24 mouse cellular contexts compared by ENCODE assay signal in genomic region chr1:113852481-113852880, GRCm38 (mm10).
"Had no signal": no experiment of that assay in that cellular context is flagged by ENCODE, and none has a peak within 500 bp of the region (broad histone marks: within the 10 kb centered on the region; RNA-seq: fewer than 3 reads in every experiment).

No protein-coding gene starts in this region.

- H3K36me3 ChIP-seq: heart, embryonic 13.5 days; heart, embryonic 15.5 days; hindbrain, embryonic 15.5 days; kidney, embryonic 15.5 days; limb, embryonic 13.5 days; limb, embryonic 15.5 days had no signal

- H3K27me3 ChIP-seq: heart, embryonic 13.5 days; heart, embryonic 15.5 days; hindbrain, embryonic 15.5 days; kidney, embryonic 15.5 days; limb, embryonic 13.5 days; limb, embryonic 15.5 days had no signal

- H3K9ac ChIP-seq: heart, embryonic 13.5 days; heart, embryonic 15.5 days; hindbrain, embryonic 15.5 days; kidney, embryonic 15.5 days; limb, embryonic 13.5 days; limb, embryonic 15.5 days had no signal

- H3K4me2 ChIP-seq: heart, embryonic 11.5 days; heart, embryonic 13.5 days; heart, embryonic 15.5 days; hindbrain, embryonic 15.5 days; kidney, embryonic 15.5 days; limb, embryonic 13.5 days; limb, embryonic 15.5 days had no signal

- ATAC-seq: hindbrain, postnatal 0 days; intestine, embryonic 16.5 days had no signal

- H3K9me3 ChIP-seq: heart, embryonic 13.5 days; heart, embryonic 15.5 days; hindbrain, embryonic 15.5 days; kidney, embryonic 15.5 days; limb, embryonic 13.5 days; limb, embryonic 15.5 days had no signal

- H3K4me3 ChIP-seq: heart, adult 2 months; heart, embryonic 13.5 days; heart, embryonic 15.5 days; hindbrain, embryonic 15.5 days; kidney, embryonic 15.5 days; limb, embryonic 13.5 days; limb, embryonic 15.5 days had no signal

- H3K4me1 ChIP-seq: heart, embryonic 13.5 days; heart, embryonic 15.5 days; hindbrain, embryonic 15.5 days; kidney, embryonic 15.5 days; limb, embryonic 13.5 days; limb, embryonic 15.5 days had no signal

- H3K27ac ChIP-seq: heart, adult 2 months; heart, embryonic 13.5 days; heart, embryonic 15.5 days; hindbrain, embryonic 15.5 days; hindbrain, postnatal 0 days; kidney, embryonic 15.5 days; kidney, postnatal 0 days; limb, embryonic 13.5 days; limb, embryonic 15.5 days had no signal

- DNase-seq: gastrocnemius, postnatal 14 days; gastrocnemius, postnatal 36 days; heart, adult 11 months; heart, adult 2 months; heart, postnatal 14 days; heart, postnatal 36 days; kidney, adult 11 months; kidney, adult 2 months; kidney, adult 9 months; kidney, postnatal 14 days; kidney, postnatal 36 days; layer of hippocampus, adult 9-11 months; layer of hippocampus, postnatal 36 days; left cerebral cortex, postnatal 4 days had no signal
